9 mouse cellular contexts compared by ENCODE assay signal in the genomic region with DNA sequence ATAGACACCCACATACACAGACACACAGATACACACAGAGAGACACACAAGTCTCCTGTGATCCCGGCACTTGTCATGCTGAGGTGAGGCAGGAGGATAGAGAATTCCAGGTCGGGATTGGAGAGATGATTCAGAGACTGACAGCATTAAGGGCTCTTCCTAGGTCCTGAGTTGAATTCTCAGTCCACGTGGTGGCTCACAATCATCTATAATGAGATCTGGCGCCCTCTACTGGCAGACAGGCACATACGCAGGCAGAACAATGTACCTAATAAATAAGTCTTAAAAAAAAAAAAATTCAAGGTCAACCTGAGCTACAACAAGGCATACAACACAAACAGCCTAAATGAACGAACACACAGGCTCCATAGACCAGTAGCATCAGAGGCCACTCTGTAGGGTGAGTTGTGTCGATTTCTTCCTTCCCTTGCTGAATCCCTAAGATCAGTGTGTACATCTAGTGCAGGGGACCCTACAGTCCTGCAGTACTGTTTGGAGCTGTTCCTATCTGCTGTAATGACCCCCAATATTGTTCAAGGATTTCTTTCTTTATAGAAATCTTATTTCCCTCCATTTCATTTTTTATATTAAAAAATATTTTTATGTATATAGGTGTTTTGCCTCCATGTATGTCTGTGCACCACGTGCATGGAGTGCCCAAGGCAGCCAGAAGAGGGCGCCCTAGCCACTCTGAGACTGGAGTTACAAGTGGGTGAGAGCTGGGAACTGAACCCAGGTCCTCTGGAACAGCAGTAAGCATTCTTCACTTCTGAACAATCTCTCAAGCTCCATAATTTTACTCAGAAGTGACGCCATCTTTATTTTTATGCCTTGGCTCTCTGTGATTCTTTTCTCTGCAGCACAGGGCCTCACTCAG. TPM values are rescaled to one million over a fixed set of nuclear protein-coding genes. Genes with fewer than 3 reads are reported as not detected.
A peak's percentile ranks its signal among the peaks of the same experiment; 100 is the strongest.
DNase-seq lines count a peak whose midpoint lies in the region; ATAC-seq and TF ChIP-seq lines count a peak whose summit lies in the region.
"Had no signal": no experiment of that assay in that cellular context is flagged by ENCODE, and none has a peak within 500 bp of the region (broad histone marks: within the 10 kb centered on the region; RNA-seq: fewer than 3 reads in every experiment).

No protein-coding gene starts in this region.

- no peaks in the 10 kb centered on the region for H3K4me1 ChIP-seq in kidney, adult 2 months (ENCODE audit: control insufficient read depth, insufficient read depth, low read length)
- no peaks in the 10 kb centered on the region for H3K4me1 ChIP-seq in kidney, embryonic 16.5 days (ENCODE audit: insufficient read depth, low read length)
- H3K4me1 ChIP-seq in ES-Bruce4 (ENCODE audit: control insufficient read depth, insufficient read depth, low read length): no peaks in the 10 kb centered on the region
- no peaks in the 10 kb centered on the region for H3K4me1 ChIP-seq in forebrain, embryonic 12.5 days
- no peaks in the 10 kb centered on the region for H3K4me1 ChIP-seq in midbrain, embryonic 15.5 days

- TF ChIP-seq CTCF in kidney, adult 2 months (conservative IDR thresholded peaks at IDR 0.05; ENCODE audit: insufficient read depth, insufficient read length, low read depth, low read length): peak; percentile 82
- TF ChIP-seq CTCF in ES-Bruce4 (IDR thresholded peaks at IDR 0.05; ENCODE audit: low read depth, low read length): peak; percentile 64

- H3K4me2 ChIP-seq in kidney, embryonic 16.5 days (replicated peaks; ENCODE audit: low read depth, low read length): no peak overlapping the region
- H3K4me2 ChIP-seq in forebrain, embryonic 12.5 days: no peak overlapping the region
- H3K4me2 ChIP-seq in midbrain, embryonic 15.5 days: no peak overlapping the region

- H3K27ac ChIP-seq in kidney, adult 2 months (ENCODE audit: insufficient read depth, low read depth, low read length): no peak overlapping the region
- H3K27ac ChIP-seq in kidney, embryonic 16.5 days (ENCODE audit: low read length): no peak overlapping the region
- H3K27ac ChIP-seq in ES-Bruce4 (ENCODE audit: insufficient read depth, low read length): no peak overlapping the region
- no peak overlapping the region for H3K27ac ChIP-seq in forebrain, embryonic 12.5 days
- no peak overlapping the region for H3K27ac ChIP-seq in midbrain, embryonic 15.5 days

- TF ChIP-seq EP300 in ES-Bruce4 (IDR thresholded peaks at IDR 0.05; ENCODE audit: insufficient read depth, low read depth, low read length): no peak

- ATAC-seq in kidney, embryonic 16.5 days (ENCODE audit: low FRiP score, low TSS enrichment): no peak
- ATAC-seq in forebrain, embryonic 12.5 days (ENCODE audit: low FRiP score): peak; percentile 39; the same call in 1 of the 2 replicates
- ATAC-seq in midbrain, embryonic 15.5 days (replicated peaks): peak; percentile 45; the same call in 1 of the 2 replicates

- TF ChIP-seq POLR2A in kidney, adult 2 months (IDR thresholded peaks at IDR 0.05; ENCODE audit: low read depth, low read length): no peak
- no peak for TF ChIP-seq POLR2A in ES-Bruce4 (IDR thresholded peaks at IDR 0.05; ENCODE audit: insufficient read depth, low read length)

- DNase-seq in kidney, adult 2 months: peak; percentile 73
- peak; percentile 48 for DNase-seq in c-Kit-negative CD71-positive TER-119-positive erythroid progenitor cells, embryonic 14.5 days (ENCODE audit: low read depth, low spot score)
- DNase-seq in kidney, postnatal 36 days: peak; percentile 69 to 82
- peak; percentile 81 for DNase-seq in testis, postnatal 10 days (ENCODE audit: low spot score)

- WGBS in kidney, adult 2 months: 31% methylated on average over 10 of the region's 10 CpGs
- WGBS in kidney, embryonic 16.5 days: 29% methylated on average over 10 of the region's 10 CpGs
- WGBS in forebrain, embryonic 12.5 days: 31% methylated on average over 10 of the region's 10 CpGs
- 33% methylated on average over 10 of the region's 10 CpGs for WGBS in midbrain, embryonic 15.5 days

- no peaks in the 10 kb centered on the region for H3K36me3 ChIP-seq in kidney, adult 2 months (ENCODE audit: control insufficient read depth, insufficient read depth, low read length)
- H3K36me3 ChIP-seq in kidney, embryonic 16.5 days (ENCODE audit: insufficient read depth, low read length): no peaks in the 10 kb centered on the region
- no peaks in the 10 kb centered on the region for H3K36me3 ChIP-seq in ES-Bruce4 (ENCODE audit: control insufficient read depth, insufficient read depth, low read length, poor library complexity, severe bottlenecking)
- no peaks in the 10 kb centered on the region for H3K36me3 ChIP-seq in forebrain, embryonic 12.5 days (replicated peaks)
- H3K36me3 ChIP-seq in midbrain, embryonic 15.5 days (replicated peaks): no peaks in the 10 kb centered on the region

- no peaks in the 10 kb centered on the region for H3K9me3 ChIP-seq in kidney, embryonic 16.5 days (ENCODE audit: low read length)
- no peaks in the 10 kb centered on the region for H3K9me3 ChIP-seq in ES-Bruce4 (replicated peaks; ENCODE audit: control insufficient read depth, insufficient read depth, low read length, poor library complexity, severe bottlenecking)
- no peaks in the 10 kb centered on the region for H3K9me3 ChIP-seq in forebrain, embryonic 12.5 days
- no peaks in the 10 kb centered on the region for H3K9me3 ChIP-seq in midbrain, embryonic 15.5 days

- no peak overlapping the region for H3K4me3 ChIP-seq in kidney, adult 2 months (ENCODE audit: insufficient read depth, low read depth, low read length)
- no peak overlapping the region for H3K4me3 ChIP-seq in kidney, embryonic 16.5 days (ENCODE audit: low read length)
- H3K4me3 ChIP-seq in ES-Bruce4 (ENCODE audit: low read depth, low read length): peak overlapping the region; percentile 21; the same call in 1 of the 2 replicates
- H3K4me3 ChIP-seq in forebrain, embryonic 12.5 days (replicated peaks): no peak overlapping the region
- no peak overlapping the region for H3K4me3 ChIP-seq in midbrain, embryonic 15.5 days
- H3K4me3 ChIP-seq: erythroblast, embryonic 14.5 days had no signal

- no peaks in the 10 kb centered on the region for H3K27me3 ChIP-seq in kidney, adult 2 months (replicated peaks; ENCODE audit: control insufficient read depth, insufficient read depth, low read length)
- H3K27me3 ChIP-seq in kidney, embryonic 16.5 days (ENCODE audit: insufficient read depth, low read length): 0 out of 2 replicates have a peak, but pooled peaks cover 10% of the 10 kb centered on the region
- H3K27me3 ChIP-seq in ES-Bruce4 (ENCODE audit: control insufficient read depth, insufficient read depth, low read length, poor library complexity, severe bottlenecking): no peaks in the 10 kb centered on the region
- H3K27me3 ChIP-seq in forebrain, embryonic 12.5 days: 0 out of 2 replicates have a peak, but pooled peaks cover 7% of the 10 kb centered on the region
- no peaks in the 10 kb centered on the region for H3K27me3 ChIP-seq in midbrain, embryonic 15.5 days (replicated peaks)

- H3K9ac ChIP-seq in kidney, embryonic 16.5 days (replicated peaks; ENCODE audit: low read length): no peak overlapping the region
- H3K9ac ChIP-seq in ES-Bruce4 (ENCODE audit: low read depth, poor library complexity, severe bottlenecking): peak overlapping the region; percentile 23; the same call in 1 of the 2 replicates
- H3K9ac ChIP-seq in forebrain, embryonic 12.5 days: no peak overlapping the region
- no peak overlapping the region for H3K9ac ChIP-seq in midbrain, embryonic 15.5 days

RNA-seq across cellular contexts. Expression of gene H2-K1, which starts 8.1 kb away (rescaled TPM):
- polyA plus RNA-seq in kidney, adult 2 months (2012; rRNA removed): 1,162 and 1,255 TPM in 2 replicates
- polyA plus RNA-seq in kidney, embryonic 16.5 days (2015; fragmentation: Nextera tagmentation; extraction: Ambion mirVana): 31.5 and 32.7 TPM in 2 replicates
- polyA plus RNA-seq in ES-Bruce4 (2011; ENCODE audit: insufficient read depth, insufficient read length, low read depth, missing spikeins): 98.4 and 103 TPM in 2 replicates
- polyA plus RNA-seq in forebrain, embryonic 12.5 days (2016; fragmentation: Nextera tagmentation; extraction: Ambion mirVana): 23.3 and 28.2 TPM in 2 replicates
- 19.0 and 20.1 TPM in 2 replicates for polyA plus RNA-seq in midbrain, embryonic 15.5 days (2015; fragmentation: Nextera tagmentation; extraction: Ambion mirVana)

RNA-seq across cellular contexts. Expression of gene Ring1, which starts 32.5 kb away (rescaled TPM):
- 30.4 and 36.3 TPM in 2 replicates for polyA plus RNA-seq in kidney, adult 2 months (2012; rRNA removed)
- polyA plus RNA-seq in kidney, embryonic 16.5 days (2015; fragmentation: Nextera tagmentation; extraction: Ambion mirVana): 14.7 and 18.7 TPM in 2 replicates
- polyA plus RNA-seq in ES-Bruce4 (2011; ENCODE audit: insufficient read depth, insufficient read length, low read depth, missing spikeins): 8.1 and 11.4 TPM in 2 replicates
- polyA plus RNA-seq in forebrain, embryonic 12.5 days (2016; fragmentation: Nextera tagmentation; extraction: Ambion mirVana): 19.1 and 23.6 TPM in 2 replicates
- polyA plus RNA-seq in midbrain, embryonic 15.5 days (2015; fragmentation: Nextera tagmentation; extraction: Ambion mirVana): 22.8 and 26.3 TPM in 2 replicates

RNA-seq across cellular contexts. Expression of gene H2-Ke6, which starts 35.8 kb away (rescaled TPM):
- polyA plus RNA-seq in kidney, adult 2 months (2012; rRNA removed): 165 and 208 TPM in 2 replicates
- 52.9 and 54.0 TPM in 2 replicates for polyA plus RNA-seq in kidney, embryonic 16.5 days (2015; fragmentation: Nextera tagmentation; extraction: Ambion mirVana)
- 19.0 and 26.1 TPM in 2 replicates for polyA plus RNA-seq in ES-Bruce4 (2011; ENCODE audit: insufficient read depth, insufficient read length, low read depth, missing spikeins)
- polyA plus RNA-seq in forebrain, embryonic 12.5 days (2016; fragmentation: Nextera tagmentation; extraction: Ambion mirVana): 92.8 and 103 TPM in 2 replicates
- polyA plus RNA-seq in midbrain, embryonic 15.5 days (2015; fragmentation: Nextera tagmentation; extraction: Ambion mirVana): 65.6 and 74.1 TPM in 2 replicates

RNA-seq across cellular contexts. Expression of gene Rps18, which starts 36.2 kb away (rescaled TPM):
- 342 and 406 TPM in 2 replicates for polyA plus RNA-seq in kidney, adult 2 months (2012; rRNA removed)
- polyA plus RNA-seq in kidney, embryonic 16.5 days (2015; fragmentation: Nextera tagmentation; extraction: Ambion mirVana): 1,660 and 1,786 TPM in 2 replicates
- 2,174 TPM in 2 replicates for polyA plus RNA-seq in ES-Bruce4 (2011; ENCODE audit: insufficient read depth, insufficient read length, low read depth, missing spikeins)
- polyA plus RNA-seq in forebrain, embryonic 12.5 days (2016; fragmentation: Nextera tagmentation; extraction: Ambion mirVana): 934 and 1,034 TPM in 2 replicates
- polyA plus RNA-seq in midbrain, embryonic 15.5 days (2015; fragmentation: Nextera tagmentation; extraction: Ambion mirVana): 689 and 743 TPM in 2 replicates

RNA-seq across cellular contexts. Expression of gene Vps52, which starts 36.4 kb away (rescaled TPM):
- 54.2 and 60.5 TPM in 2 replicates for polyA plus RNA-seq in kidney, adult 2 months (2012; rRNA removed)
- polyA plus RNA-seq in kidney, embryonic 16.5 days (2015; fragmentation: Nextera tagmentation; extraction: Ambion mirVana): 51.9 and 54.7 TPM in 2 replicates
- 18.3 and 19.0 TPM in 2 replicates for polyA plus RNA-seq in ES-Bruce4 (2011; ENCODE audit: insufficient read depth, insufficient read length, low read depth, missing spikeins)
- polyA plus RNA-seq in forebrain, embryonic 12.5 days (2016; fragmentation: Nextera tagmentation; extraction: Ambion mirVana): 58.4 and 63.5 TPM in 2 replicates
- polyA plus RNA-seq in midbrain, embryonic 15.5 days (2015; fragmentation: Nextera tagmentation; extraction: Ambion mirVana): 80.9 and 84.4 TPM in 2 replicates

Comparison
In these comparisons a context has a peak if more than half of its experiments do, and no peak if none do; other contexts are left out.
1. RNA of gene H2-K1, which starts 8.1 kb away (polyA plus RNA-seq): 1,162 to 1,255 TPM in kidney, adult 2 months; 98.4 to 103 TPM in ES-Bruce4, 31.5 to 32.7 TPM in kidney, embryonic 16.5 days, 23.3 to 28.2 TPM in forebrain, embryonic 12.5 days and 19.0 to 20.1 TPM in midbrain, embryonic 15.5 days; every median in the first group is over 10 times any median in the second.
2. Peak in every context shown above with its lines, with median percentiles within 50 percentile points of each other: DNase-seq.